Mouse (Mus musculus): Measurements from ENCODE around the gene Arid2. TPM values are rescaled to one million over a fixed set of nuclear protein-coding genes. Genes with fewer than 3 reads are reported as not detected.
"Not testable (repeated sequence)": the region's sequence is repeated elsewhere in the genome, so short reads cannot be mapped to it uniquely, and the experiment has no call there.

The Arid2 gene
- total RNA-seq, 2 experiments from 2014 or later: 23.2 to 35.6 TPM

DNA sequence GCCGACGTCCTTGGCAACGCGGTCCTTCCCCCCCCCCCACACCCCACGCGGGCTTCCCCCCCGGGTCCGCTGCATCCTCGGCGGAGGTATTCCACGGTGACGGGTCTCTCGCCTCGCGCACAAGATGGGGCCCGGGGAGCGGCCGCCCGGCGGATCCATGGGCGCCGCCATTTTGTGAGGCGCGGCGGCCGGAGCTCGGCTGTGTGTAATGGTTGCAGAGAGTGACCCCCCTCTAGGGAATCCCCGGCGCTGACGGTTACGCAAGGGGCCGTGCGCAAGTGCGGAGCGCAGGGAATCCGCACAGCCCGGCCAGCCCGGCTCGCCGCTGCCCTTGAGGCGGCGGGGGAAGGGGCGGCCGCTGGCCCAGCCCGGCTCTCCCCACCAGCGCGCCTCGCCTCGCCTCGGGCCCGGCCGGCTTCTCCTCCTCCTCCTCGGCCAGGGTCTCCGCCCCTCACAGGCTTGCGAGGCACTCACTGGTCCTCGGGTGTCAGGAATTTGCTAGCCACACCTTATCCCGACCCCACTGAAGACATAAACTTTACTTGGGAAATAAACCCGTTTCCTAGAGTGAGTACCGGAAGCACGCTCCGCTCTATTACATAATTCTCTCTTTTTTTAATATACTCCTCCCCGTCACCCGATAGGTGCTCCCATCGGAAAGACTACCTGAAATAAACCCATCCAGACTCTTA, 1.8 kb upstream of the Arid2 start:
- DNase-seq (ENCODE audit: low spot score in 2 of 2): peak; percentile 82 to 90

DNA sequence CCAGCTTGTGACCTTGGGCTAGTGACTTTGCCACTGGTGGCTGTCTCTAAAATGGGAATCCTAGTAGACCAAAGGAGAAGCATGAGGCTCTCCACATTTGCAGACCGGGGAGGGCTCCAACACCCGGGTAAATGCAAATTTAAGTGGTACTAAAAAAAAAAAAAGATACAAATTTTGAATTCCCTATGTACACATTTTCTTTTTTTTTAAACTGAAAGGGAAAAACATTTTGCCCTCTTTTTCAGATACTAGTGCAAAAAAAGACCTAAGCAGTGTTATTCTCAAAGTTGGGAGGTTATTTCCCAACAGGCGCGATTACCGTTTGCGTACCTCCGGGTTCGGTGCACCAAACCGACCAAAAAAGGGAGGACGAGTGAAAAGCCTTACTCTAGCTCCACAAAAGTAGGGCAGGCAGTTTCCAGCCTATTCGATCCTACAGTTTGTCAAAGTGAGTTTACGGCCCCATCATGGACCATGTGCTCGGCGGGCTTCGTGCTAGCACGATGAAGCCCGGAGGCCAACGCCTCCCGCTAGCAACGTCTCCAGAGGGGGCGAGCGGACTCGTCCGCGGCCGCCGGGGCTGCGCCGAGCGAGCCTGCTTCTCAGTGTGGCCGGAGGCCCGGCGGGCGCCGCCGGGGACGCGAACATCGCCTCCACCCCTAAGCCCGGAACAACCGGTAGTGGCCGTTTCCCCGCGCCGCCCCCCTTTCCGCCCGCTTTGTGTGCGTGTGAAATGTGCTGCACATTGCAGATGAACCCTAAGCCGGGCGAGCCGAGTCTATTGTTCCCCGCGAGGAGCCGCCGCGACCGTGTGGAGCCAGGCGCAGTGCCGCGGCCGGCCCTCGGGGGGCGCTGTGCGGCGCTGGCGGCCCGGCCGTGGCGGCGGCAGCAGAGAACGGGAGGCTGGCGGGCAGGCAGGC, 1.0 kb upstream of the Arid2 start:
- DNase-seq (ENCODE audit: low spot score in 2 of 2): peak; percentile 93 to 95

DNA sequence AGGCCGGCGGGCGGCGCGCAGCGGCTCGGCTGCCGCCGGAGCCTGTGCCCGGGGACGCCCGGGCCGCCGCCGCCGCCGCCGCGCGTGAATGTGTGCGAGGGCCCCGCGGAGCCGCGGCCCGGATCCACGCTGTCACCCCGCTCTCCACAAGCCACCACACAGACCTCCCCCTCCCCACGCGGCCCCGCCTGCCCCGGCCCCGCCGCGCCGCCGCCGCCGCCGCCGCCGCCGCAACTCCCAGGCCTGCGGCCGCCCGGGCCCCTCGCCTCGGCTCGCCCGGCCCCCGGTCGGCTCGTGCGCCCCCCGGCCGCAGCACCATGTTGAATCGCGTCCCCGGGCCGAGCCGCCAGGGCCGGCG, 404 bp upstream of the Arid2 start:
- no peak for DNase-seq (ENCODE audit: low spot score in 2 of 2)

DNA sequence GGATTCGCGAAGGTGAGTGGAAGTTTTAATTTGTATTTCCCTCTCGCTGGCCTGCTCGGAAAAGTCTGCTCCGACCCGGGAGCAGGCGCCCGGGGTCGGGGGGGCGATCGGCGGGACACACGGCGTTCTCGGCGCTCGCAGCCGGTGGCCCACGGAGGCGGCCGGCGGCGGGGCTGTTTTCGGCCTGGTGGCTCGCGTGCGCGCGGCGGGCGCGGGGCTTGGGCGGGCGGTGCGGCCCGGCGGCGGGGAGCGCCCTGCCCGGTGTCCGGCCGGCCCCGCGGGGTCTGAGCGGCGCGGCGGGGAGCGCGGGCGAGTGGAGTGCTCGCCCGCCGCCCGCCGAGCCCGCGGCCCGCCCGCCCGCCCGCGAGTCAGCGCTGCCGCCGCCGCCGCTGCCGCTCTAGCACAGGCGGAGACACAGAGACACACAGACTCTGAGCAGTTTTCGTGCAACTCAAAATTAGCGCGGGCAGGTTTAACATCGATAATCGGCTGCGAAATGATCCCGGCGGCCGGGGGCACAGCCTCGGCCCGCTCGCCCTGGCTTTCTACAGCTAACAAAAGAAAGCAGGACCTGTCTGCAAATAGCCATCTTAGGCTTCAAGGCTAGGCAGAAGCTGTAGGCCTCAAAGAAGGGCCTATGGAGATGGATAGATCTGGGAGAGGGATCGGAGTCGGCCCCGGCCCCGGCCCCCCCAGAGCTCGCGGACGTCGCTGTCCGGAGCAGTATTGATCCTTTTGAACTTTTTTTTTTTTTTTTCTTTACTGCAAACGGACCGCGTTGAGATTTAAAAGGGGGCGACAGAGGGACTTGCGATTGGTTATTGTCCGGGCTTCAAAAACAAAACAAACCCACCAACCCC, 888 bp downstream of the Arid2 start:
- DNase-seq (ENCODE audit: low spot score in 2 of 2): peak; percentile 58 to 63

DNA sequence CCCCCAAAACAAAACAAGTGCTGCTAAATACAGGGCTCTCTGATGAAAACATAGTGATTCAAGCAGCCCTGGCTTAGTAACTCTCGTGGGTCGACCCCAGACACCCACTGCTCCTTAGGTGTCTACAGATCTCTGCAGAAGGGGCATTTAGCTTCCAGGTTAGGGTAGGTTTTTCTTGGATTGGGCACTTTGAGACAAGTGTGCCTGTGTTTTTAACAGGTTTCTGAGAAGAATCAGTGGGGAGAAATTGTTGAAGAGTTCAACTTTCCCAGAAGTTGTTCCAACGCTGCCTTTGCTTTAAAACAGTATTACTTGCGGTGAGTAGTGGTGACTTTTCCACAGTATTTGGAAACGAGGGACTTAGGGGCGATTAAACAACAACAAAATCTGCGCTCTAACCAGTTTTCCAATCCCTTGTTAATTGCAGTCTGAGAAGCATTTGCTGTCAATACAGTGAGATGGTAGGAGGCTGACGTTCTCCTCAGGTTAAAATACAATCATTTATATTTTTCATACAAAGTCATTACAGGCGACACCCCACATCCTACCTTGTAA, 1.6 kb downstream of the Arid2 start:
- no peak for DNase-seq (ENCODE audit: low spot score in 2 of 2)

DNA sequence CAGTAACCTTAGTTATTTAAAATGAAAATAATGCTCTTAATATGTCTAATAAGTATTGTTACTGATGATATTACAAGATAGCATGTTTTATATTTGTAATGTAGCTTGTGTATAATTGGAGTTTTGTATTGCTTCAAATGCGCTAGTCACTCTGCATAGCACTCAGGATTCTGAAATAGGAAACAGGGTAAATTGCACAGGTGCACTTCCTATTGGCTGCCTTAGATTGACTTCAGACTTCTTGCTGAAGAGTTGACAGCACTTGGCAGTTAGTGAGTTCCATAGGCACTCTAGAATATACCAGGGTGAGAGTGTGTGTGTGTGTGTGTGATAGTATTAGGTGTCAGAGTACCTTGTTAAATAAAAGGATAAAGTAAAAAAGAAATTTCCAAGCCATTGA, 2.7 kb downstream of the Arid2 start:
- no peak for DNase-seq (ENCODE audit: low spot score in 2 of 2)

DNA sequence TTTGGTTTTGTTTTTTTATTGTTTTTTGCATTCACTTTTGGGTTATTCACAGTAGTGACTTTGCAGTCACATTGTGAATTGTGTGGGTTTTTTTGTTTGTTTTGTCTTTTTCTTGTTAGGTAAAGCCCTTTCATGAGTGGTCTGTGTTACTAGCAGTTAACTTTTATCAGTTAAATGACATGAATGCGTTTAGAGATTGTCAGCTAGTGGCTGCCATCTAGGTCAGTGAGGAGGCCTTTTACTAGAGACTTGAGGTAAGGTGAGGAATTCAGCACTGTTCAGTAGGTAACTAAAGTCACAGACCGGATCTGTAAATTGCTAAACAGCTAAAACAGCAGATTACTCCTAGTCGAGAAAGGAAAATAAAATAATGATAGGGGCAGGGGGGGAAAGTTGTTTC, 6.1 kb downstream of the Arid2 start:
- DNase-seq (ENCODE audit: low spot score in 2 of 2): no peak

DNA sequence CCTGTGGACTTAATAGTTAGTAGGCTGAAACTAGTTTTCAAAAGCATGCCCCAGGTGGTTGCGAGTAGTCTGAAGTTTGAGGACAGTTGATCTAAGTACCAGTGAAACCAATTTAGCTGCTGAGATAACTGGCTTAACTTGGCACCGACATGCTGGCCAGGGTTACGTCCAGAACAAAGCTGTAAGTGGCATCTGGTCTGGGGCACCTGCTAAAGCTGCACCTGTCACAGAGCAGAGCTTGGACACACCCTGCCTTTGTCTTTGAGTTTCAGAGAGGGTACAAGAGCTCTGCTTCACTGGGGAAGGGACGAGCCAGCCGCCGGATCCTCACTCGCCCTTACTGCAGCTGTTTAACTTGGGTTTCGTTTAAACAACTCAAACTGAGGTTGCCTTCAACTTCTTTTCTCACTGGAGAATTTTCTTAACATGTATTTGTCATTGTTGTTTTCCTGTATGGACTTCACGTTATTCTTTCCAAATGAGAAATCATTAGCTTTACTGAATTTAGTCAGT, 9.8 kb downstream of the Arid2 start:
- no peak for DNase-seq (ENCODE audit: low spot score in 2 of 2)

DNA sequence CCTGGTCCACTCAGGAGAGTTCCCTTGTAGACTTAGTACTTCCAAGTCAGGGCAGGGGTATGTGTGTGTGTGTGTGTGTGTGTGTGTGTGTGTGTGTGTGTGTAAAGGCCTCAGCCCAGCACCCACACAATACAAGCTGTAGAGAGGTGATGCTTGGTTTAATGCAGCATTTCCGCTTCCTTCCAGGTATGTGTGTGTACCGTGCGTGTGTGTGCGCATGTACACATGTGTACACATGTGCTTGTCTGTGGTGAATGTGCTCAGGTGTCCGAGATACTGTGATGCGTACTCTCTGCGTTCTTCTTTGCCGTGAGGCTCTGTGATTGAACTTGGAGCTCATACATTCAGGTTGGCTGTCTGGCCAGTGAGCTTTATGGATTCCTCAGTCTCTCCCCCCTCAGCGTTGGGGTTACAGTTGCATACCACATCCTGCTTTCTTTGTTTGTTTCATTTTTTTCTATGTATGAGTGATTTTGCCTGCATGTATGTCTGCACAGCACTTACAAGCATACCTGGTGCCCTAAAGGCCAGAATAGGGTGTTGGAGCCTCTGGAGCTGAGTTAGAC, 10.4 kb downstream of the Arid2 start:
- DNase-seq (ENCODE audit: low spot score in 2 of 2): no peak

DNA sequence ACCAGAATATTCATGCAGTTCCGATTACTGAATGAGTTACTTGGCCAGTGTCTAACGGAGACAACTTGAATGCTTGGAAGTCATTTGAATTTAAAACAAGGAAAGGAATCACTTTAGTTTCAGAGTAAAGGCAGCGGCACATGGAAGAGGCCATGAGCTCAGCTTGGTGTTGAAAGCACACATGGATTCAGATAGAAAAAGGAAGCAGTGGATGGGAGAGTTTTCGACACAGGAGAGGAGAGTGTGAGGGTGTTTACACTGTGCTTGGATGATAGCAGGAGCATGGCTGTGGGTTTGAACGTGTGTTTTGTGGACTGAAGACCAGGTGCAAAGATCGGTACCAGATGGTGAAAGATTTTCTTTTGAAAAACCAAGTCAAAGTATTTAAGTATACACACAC, 22.0 kb downstream of the Arid2 start:
- no peak for DNase-seq (ENCODE audit: low spot score in 2 of 2)

DNA sequence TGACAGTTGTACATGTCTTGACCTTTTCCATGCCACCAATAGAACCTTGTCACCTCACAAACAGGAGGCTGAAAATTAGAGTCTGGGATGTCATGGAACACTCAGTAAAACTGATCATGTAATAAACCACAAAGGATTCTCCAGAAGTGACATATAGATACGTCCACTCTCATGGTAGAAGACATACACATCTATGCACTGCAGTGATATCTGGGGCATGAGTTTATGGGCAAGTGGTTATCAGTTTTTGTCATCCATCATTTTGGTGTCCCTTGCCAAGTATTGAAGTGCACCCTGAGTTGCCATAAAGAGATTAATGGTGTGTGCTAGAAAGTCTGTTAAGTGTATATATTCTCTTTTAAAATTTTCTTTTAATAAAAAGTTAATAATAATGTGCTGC, 25.6 kb downstream of the Arid2 start:
- no peak for DNase-seq (ENCODE audit: low spot score in 2 of 2)

DNA sequence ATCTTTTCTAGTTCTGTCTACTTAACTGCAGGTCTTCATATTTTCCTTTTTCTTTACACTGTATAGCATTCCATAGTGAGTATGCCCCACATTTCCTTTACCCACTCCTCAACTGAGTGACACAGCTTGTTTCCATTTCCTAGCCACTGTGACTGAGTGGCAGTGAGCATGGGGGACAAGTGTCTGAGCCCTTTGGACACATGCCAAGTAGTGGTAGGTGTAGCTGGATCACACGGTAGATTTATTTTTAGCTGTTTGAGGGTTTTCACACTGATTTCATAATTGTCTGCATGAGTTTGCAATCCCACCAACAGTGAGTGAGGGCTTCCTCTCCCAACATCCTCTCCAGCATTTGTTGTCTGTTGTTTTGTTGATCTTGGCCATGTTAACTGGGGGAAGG, 28.3 kb downstream of the Arid2 start:
- no peak for DNase-seq (ENCODE audit: low spot score in 2 of 2)

DNA sequence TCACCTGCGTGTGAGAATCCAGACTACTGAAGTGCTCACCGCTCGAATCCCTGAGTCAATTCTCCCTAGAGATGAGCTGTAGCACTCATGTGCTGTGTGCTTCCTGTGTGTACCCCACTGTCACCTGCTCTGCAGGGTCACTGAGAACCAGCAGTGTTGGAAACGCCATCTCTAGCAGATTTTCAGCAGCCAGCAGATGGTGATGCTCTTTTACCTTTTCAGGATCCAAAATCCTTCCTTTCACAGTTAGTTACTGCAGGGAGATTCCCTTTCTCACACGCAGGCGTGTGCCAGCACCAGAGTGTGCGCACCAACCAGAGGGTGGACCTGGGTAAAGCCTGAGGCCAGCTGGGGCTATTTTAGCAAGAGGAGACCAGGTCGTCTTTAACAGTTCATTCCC, 32.0 kb downstream of the Arid2 start:
- no peak for DNase-seq (ENCODE audit: low spot score in 2 of 2)

DNA sequence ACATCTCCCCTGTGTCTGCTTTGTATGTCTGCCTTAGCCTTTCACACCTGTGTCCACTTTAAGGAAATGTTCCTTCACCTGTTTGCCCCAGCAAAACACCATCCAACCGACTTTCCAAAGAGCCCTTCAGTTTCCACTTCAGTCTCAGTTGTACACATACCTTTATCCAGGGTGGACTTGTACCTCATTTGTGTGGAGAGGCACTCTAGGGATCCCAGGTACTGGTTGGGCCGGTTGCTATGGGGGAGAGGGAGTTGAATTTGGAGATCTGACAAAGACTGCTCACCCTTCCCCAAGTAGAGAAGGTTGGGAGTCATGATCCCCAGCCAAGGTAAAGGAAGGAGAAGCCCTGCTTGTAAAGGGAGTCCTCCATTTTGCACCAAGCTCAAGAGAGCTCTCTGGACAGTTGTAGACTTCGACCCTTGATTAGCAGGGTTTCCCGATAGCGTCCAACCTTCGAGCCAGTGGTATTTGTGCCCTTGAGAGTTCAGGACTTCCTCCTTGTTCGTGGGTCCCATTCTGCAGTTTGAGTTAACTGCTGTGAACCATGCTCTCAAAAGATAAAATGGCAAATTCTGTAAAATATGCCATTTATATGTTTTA, 38.5 kb downstream of the Arid2 start:
- DNase-seq (ENCODE audit: low spot score in 2 of 2): no peak

DNA sequence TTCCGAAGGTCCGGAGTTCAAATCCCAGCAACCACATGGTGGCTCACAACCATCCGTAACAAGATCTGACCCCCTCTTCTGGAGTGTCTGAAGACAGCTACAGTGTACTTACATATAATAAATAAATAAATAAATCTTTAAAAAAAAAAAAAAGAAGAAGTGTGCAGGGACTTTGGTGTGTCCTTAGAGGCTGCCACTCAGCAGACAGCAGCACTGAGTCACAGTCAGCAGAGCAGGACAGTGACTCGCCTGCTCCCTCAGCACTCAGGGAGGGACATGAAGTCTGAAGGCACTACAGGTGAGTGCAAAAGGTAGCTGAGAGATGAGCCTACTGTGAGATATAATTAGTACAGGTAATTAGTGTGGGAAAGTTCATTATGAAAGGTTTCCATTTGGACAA, 41.4 kb downstream of the Arid2 start:
- not testable (repeated sequence) for DNase-seq (ENCODE audit: low spot score in 2 of 2)

DNA sequence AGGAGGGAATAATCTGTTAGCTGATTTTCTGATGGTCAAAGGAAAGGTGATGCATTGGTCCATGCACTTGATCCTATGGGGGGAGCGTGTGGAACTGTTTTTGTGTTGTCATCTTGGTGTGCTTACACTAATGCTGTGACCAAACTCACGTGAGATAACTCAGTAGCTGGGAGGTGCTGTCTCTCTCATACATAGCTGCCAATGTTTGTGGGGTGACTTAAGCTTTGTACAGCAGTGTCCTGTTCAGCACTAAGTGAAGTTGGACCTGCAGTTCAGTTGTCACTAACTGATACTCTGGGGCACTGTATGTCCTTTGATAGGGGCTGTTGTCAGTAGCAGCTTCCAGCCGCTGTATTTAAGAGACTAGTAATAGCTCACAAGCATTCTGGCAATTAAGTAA, 43.2 kb downstream of the Arid2 start:
- DNase-seq (ENCODE audit: low spot score in 2 of 2): no peak

DNA sequence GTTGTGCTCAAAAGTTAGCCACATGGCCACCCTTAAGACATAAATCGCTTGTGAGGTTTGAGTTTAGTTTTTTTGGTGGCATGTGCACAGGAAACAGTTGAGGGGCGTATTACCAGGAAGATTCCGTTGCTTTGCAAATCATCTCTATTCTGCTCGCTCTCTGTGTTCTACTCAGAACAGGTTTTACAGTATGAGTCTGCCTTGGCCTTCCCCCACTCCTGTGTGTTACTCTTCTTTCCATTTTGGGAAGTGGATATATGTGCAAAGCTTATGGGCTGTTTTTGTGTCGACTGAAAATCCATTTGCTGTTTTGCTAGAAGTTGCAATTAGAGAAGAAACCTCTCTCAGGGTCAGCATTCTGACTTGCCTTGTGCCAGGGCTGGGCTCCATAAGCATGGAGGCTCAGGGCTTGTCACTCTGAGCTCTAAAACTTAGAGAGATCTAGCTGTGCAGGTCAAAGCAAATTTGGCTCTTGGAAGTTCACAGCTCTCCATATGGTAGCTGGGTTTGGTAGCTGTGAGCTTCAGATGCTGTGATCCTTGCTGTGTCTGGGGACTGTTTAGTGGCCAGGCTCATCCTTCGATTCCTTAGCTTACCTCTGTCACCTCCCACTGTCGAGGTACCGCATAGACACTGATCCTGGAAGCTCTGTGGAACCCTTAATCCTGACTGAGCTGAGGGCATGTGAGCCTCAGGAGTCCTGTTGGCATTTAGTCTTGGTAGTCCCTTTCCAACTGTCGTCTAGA, 45.3 kb downstream of the Arid2 start:
- no peak for DNase-seq (ENCODE audit: low spot score in 2 of 2)

DNA sequence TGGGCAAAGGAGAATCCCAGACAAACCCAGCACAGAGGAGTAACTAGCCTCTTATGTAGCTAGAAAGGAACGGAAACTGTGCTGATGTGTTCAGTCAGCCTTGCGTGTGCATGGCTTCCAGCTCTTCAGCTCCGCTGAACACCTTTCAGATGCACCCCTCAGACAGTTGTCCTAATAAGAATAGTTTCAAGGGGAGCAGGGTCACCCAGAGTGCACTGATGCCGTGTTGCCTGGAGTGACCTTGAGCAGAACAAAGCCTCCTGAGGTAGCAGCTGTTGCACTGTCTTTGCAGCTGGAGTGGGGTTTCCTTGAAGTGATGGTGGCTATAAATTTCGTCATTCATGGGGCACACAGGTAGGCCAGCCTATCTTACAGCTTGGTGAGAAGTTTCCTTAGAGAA, 46.0 kb downstream of the Arid2 start:
- DNase-seq (ENCODE audit: low spot score in 2 of 2): no peak

DNA sequence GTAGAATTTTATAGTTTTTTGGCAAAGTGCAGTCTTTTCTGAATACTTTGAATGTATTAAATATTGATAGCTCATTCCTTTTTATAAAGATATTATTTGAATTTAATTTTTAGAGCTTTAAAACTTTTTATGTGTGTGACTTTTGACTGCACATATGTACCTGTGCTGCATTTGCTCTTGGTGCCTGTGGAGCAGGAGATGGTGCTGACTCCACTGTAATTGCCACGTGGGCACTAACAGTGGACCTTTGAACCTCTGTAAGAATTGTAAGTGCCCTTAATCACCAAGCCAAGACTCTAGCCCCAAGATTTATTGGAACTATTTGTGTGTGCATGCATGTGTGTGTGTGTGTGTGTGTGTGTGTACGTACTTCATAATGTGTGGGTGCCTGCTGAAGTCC, 53.6 kb downstream of the Arid2 start:
- DNase-seq (ENCODE audit: low spot score in 2 of 2): no peak

DNA sequence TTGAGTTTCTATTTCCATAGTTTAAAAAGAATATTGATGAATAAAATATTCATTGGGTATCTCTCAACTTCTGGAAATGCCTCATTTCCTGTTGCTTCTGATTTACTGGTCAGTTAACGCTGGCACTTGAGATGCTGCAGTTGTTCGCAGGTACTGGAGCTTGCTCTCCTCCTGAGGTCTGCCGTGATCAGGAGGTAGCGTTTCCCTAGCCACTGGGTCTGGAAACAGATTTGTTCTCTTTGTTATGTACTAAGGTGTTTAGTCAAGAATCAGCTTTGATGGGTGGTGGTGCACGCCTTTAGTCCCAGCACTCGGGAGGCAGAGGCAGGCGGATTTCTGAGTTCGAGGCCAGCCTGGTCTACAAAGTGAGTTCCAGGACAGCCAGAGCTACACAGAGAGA, 54.8 kb downstream of the Arid2 start:
- no peak for DNase-seq (ENCODE audit: low spot score in 2 of 2)

Data from adrenal gland, adult 18-20 months (tissue).